Mouse (Mus musculus) olfactory bulb, adult 2 months (tissue): ENCODE measurements at regions not wholly inside any gene's neighbourhood (a gene's known extent, or its start where the extent isn't known, plus 50 kb on each side); places are given as distances from the start of the nearest gene placed in this dataset.

Experiments used
- CTCF ChIP-seq: fragments of 200-500 bp; IDR thresholded peaks from 2 replicates; pipeline ENCODE4 v1.5.1; 2012; ENCODE audit warnings: low read depth, mild to moderate bottlenecking, low read length, moderate library complexity; ENCODE audit not compliant: insufficient read depth
- POLR2A ChIP-seq: fragments of 200-500 bp; IDR thresholded peaks from 2 replicates; pipeline ENCODE4 v1.6.1; 2012; ENCODE audit warnings: mild to moderate bottlenecking, low read depth, low read length, moderate library complexity; ENCODE audit not compliant: insufficient read depth

DNA sequence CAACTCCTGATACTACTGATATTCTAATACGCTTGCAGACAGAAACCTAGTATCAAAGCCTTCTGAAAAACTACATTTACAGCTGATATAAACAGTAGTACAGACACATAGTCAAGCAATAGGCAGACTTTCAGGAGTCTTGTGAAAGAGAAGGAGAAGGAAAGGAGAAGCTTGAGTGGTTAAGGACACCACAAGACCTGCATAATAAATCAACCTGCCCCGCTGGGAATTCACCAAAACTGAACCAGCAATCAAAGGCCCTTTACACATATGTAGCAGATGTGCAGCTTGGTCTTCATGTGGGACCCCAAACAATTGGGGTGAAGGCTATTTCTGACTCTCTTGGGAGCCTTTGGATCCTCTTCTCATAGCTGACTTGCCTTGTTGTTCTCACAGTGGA lies 1345.5 kb upstream of the Zeb2 start:
- TF ChIP-seq POLR2A = no peak
- TF ChIP-seq CTCF = no peak
